Mouse (Mus musculus) lung, postnatal 36 days (tissue): Measurements from ENCODE around the gene Tspan15.

Source experiments
- DNase-seq: peaks from one replicate; pipeline ENCODE4 v3.0.0; 2022; ENCODE audit warnings: mixed read lengths

Tspan15 gene

DNA sequence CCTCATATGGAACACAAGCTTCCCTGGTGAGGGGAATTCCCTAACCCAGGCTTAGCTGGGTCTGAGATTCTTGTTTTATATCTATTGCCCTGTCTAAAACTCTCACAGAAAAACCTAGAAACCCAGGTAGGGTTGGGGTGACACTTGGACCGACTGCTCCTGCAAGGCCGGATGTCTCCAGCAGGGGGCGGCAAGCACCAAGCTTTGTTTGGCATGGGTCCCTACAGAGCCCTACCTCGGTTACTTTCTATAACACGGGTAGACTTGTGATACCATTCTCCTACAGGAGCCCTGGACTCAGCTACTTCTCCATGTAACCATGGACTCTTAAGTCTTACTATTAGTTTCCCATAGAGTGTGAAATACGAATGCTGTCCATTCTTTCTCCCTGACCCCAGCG lies 44.2 kb downstream of the Tspan15 start:
- DNase-seq = peak; percentile 91

GRCm38 (mm10) chr10:62183053-62183452 lies 48.0 kb downstream of the Tspan15 start:
- peak; percentile 97 for DNase-seq

DNA sequence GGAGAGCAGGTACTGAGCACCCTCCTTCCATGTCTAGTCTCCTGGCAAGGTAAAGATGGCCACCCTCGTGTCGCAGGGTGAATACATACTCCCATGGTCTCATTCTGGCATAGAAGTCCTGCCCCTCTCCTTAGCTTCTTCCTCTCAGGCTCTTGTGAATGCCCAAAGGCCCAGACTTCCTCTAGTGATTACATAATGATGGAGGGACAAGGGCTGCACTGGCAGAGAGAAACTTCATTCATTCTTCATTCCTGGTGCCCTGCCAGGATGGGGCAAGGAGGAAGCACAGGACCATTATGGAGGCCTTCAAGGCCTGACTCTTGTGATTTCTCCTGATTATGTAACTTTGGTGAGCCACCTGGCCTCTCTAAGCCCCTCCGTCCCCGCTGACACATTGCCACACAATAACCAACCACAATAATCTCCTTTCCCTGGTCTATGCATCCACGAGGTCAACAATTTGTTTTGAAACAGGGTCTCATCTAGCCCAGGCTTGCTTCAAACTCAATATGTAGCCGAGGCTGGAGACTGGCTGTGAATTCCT lies 48.5 kb downstream of the Tspan15 start:
- DNase-seq = no peak

DNA sequence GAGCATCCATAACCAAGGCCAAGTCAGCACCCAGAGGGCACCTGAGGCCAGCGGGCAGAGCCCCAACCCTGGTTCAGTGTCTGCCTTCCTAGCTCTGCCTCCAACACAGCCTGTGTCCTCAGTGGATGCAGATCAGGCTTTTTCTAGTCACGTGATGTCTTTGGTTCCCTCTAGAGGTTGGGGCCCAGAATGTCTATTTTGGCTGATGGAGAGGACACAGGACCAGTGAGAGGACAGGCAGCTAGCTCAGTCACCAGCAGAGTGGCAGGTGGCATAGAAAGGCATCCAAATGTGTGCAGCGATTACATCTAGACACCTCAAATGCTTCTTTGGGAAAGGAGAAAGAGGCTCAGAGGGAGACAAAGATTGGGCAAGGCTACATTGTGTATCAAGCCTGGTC lies 49.4 kb downstream of the Tspan15 start:
- no peak for DNase-seq

GRCm38 (mm10) chr10:62179944-62180343 lies 51.1 kb downstream of the Tspan15 start:
- no peak for DNase-seq

DNA sequence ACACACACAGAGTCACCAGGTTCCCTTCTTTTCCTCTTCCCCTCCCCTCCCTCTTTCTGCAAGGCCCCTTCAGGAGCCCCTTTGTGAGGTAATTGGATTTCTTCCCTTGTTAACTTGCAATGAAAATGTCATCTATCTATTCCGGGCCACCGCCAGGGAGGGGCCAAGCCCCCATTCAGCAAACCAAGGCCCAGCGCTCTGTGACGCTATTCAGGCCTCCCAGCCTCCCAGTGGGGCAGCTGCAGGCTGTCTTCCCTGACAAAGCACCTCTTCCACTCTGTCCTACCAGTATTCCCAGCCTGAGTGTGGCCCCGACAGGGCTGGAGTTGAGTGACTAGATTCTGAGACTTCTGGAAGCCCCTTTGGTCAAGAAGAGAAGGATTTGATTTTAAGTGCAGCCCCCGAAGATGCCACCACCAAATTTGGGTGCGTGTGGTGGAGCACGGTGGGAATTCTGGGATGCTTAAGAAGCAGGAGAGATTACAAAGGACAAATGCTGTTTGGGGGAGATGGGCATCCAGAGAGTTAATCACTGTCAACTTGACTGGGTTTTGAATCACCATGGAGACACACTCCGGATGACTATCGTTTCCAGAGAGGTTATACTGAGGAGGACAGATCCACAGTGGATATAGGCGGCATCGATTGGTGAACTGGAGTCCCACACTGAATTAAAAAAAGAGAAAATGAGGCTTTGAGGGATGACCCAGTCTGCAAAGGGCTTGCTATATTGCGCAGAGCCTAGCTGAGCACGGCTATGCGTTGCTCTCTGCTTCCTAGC lies 56.3 kb downstream of the Tspan15 start:
- no peak for DNase-seq

DNA sequence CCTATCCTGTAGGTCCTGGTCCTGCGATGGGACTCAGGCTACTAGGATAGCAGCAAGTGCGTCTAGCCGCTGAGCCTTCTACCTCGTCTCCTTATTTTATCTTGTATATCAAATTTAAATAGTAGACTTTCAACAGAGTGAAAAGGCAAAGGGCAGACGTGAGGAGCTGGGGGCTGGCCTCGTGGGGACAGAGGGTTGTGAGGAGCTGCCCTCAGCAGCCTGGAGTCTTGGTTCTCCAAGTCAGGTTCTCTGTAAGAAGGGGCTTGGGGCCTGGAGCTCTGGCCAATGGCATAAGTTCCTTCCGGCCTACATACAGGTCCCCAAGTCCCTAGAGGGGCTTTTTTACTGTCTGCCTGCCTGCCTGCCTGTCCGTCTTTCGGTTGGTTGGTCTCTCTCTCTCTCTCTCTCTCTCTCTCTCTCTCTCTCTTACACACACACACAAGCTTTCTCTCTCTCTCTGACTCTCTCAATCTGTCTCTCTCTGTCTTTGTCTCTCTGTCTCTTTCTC lies 57.1 kb downstream of the Tspan15 start:
- no peak for DNase-seq

- DNase-seq = no peak
Observed at GRCm38 (mm10) chr10:62172841-62173553, 58.1 kb downstream of the Tspan15 start.

GRCm38 (mm10) chr10:62162410-62162809 lies 68.6 kb downstream of the Tspan15 start:
- DNase-seq = no peak

GRCm38 (mm10) chr10:62149929-62150328 lies 81.1 kb downstream of the Tspan15 start:
- DNase-seq = no peak

DNA sequence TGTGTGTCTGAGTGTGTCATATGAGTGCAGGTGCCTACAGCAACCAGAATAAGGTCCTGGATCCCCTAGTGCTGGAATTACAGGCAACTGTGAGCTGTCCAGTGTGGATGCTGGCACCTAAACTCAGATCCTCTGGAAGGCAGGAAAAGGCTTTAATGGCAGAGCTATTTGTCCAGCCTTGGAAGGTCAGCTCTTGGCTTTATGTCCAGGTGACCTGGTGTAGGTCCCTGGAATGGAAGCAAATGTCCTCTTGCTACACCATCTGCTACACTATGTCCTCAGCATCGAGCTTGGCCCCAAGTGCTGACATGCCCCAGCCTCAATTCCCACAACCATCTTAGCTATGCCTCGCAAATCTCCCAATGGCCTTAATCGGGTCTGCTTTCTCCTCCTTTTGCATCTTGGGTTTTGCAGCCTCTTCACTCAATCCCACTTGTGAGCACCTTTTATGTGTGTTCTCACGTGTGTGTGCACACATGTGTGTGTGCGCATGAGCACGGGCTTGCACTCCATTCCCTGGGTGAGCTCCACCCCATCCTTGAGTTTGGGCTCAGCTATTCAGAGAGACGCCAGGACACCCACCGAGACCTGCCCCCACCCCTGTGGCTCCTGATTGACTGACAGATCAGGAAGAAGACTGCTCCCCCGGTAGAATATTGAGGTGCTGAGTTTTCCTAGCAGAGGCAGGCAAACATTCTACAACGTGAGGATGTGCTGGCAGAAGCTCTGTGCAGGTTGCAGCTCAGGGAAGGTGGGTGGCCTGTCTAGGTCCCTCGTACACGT lies 83.4 kb downstream of the Tspan15 start:
- DNase-seq = no peak

- DNase-seq = no peak
Observed at GRCm38 (mm10) chr10:62145957-62146356, 85.1 kb downstream of the Tspan15 start.

DNA sequence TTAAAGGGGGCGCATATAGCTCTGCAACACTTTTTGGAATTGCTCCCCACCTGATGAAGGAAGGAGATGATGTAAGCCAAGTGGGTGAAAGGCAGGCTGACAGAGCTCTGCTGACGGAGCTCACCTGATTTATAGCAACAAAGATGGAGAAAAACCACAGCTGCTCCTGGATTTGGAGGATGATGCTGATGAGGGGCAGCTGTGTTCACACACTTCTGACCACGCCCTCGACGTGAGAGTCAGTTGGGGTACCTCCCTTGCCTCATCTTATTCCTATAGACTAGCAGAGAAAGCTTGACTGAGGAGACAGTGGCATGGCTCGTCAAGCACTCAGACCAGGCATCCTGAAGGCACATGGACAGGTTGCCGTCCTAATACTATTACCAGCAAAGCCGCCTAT lies 87.2 kb downstream of the Tspan15 start, which contains the start of gene Fam241b:
Gene Fam241b, minus strand, starts transcription at position 101 of the 400 bp plus-strand sequence.
- no peak for DNase-seq

- no peak for DNase-seq
Observed at GRCm38 (mm10) chr10:62138040-62138439, 93.0 kb downstream of the Tspan15 start.

GRCm38 (mm10) chr10:62137150-62137549 lies 93.9 kb downstream of the Tspan15 start:
- DNase-seq = no peak

DNA sequence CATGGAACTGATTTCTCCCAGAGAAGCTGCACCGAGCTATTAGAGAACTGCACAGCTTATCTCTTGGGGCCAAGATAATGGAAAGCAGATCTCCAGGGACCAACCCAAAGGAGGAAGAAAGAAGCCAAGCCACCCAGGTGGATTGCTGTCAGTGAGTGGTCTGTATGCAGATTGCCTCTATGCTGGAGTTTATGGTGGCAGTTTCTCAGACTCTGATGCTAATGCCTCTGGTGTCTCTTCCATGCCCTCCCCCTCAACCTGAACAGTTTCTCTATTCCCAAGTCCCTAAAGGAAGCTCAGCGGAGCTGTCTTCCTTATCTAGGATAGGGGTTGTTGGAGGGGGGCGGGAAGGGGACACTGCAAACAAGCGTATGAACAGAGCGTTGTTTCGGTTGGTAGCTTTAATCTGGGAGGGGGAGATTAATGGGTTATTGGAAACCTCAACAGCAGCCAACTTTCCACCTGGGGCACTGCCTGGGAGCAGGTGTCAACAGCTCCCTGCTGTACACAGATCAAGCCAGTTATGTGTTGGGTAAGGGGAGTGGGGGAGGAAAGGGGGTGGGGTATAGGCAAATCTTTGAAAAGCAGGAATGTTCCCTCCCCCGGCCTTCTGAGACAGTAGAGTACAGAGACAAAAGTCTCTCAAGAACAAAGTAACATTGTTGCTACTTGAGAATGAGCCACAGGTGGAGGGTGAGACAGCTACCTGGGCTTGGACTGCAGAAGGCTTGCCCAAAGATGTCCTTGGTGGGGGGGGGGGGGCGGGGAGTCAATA lies 95.2 kb downstream of the Tspan15 start:
- DNase-seq = no peak
